Mouse (Mus musculus): ENCODE measurements around the gene S1pr4.

GRCm38 (mm10) chr10:81507691-81508489, 8.0 kb upstream of the S1pr4 start:
- no peak for TF ChIP-seq CTCF (IDR thresholded peaks at IDR 0.05; ENCODE audit: extremely low read depth, insufficient read length, insufficient replicate concordance, low read depth, low read length)
- TF ChIP-seq POLR2A (IDR thresholded peaks at IDR 0.05; ENCODE audit: low read depth, low read length) = no peak
